Mouse (Mus musculus) liver, embryonic 14.5 days (tissue): ENCODE measurements around the gene Ccdc190.

Experiments used
- CTCF ChIP-seq: IDR thresholded peaks from 2 replicates; pipeline ENCODE4 v1.5.1; 2016; ENCODE audit warnings: antibody characterized with exemption, low read depth, control low read depth
- EP300 ChIP-seq: IDR thresholded peaks from 2 replicates; pipeline ENCODE4 v1.6.1; 2016; ENCODE audit warnings: antibody characterized with exemption, low read depth

DNA sequence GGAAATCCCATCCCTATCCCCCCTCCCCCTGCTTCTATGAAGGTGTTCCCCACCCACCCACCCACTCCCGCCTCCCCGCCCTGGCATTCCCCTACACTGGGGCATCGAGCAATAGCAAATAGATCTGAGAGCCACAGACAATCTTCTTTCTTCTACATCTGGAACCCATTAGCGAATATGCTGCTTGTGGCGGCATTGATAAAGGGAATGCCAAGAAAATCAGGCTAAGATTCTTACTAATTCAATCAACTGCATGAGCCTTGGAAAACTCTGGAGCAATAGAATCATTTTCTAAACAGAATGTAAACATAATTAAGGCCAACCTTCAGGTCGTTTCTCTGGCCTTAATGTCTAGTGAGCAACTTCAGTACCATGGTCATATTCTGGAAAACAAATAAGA is 16.9 kb upstream of the Ccdc190 start:
- no peak for TF ChIP-seq EP300
- TF ChIP-seq CTCF, result no peak
